Mouse (Mus musculus) left cerebral cortex, postnatal 10 days (tissue): ENCODE measurements around the gene Foxk1. TPM values are rescaled to one million over a fixed set of nuclear protein-coding genes. Genes with fewer than 3 reads are reported as not detected.

Experiments used
- DNase-seq, 2 experiments: peaks; one replicate each; pipeline ENCODE4 v3.0.0; 2021 to 2022; ENCODE audit warnings: low spot score in 2 of 2, mixed read lengths in 1 of 2; ENCODE audit errors: extremely low spot score in 1 of 2
- intact Hi-C: fragments of 180-260 bp; cut with DNase I; formaldehyde crosslinking; loops from one replicate; pipeline ENCODE4 v1.15.1; 2025
- total RNA-seq, 2 experiments: library from RNA; stranded (reverse); gene quantifications; 2 replicates each; pipeline ENCODE4 v1.2.3; 2021

The Foxk1 gene
- total RNA-seq, 2 experiments from 2014 or later = 38.2 to 40.0 TPM

GRCm38 (mm10) chr5:142461942-142462640 is 60.8 kb downstream of the Foxk1 start:
- no peak for DNase-seq
- intact Hi-C loops = no loop called here

GRCm38 (mm10) chr5:142462641-142462948 is 61.3 kb downstream of the Foxk1 start:
- no peak for DNase-seq
- intact Hi-C loops = no loop called here

- intact Hi-C loops = no loop called here
- no peak for DNase-seq
Measured at GRCm38 (mm10) chr5:142463011-142463410, 61.7 kb downstream of the Foxk1 start.

- DNase-seq = peak; percentile 92 to 97
- intact Hi-C loops = no loop called here
Measured at GRCm38 (mm10) chr5:142463461-142464454, 62.5 kb downstream of the Foxk1 start, which contains the start of gene Ap5z1. TSS of gene Ap5z1 (plus strand) at chr5:142463944.

DNA sequence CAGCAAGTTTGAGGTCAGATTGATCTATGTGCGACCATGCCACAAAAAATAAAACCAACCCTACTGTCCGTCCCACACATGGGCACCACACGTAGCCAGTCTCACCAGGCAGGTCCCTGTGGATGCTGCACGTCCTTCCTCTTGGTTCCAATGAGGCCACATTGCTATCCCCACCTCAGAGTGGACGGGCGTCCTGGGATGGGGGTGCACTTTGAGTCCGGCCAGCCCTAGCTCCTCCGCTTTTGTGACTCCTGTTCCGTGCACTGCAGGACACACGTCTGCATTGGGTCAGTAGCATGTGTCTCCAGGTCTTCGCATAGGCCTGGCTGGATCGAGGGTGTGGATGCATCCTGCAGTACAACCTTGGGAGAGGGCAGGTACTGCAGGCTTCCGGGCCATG is 67.1 kb downstream of the Foxk1 start:
- no peak for DNase-seq
- intact Hi-C loops = no loop called here

- intact Hi-C loops = no loop called here
Measured at GRCm38 (mm10) chr5:142469796-142470195, 68.5 kb downstream of the Foxk1 start.

GRCm38 (mm10) chr5:142473696-142474095 is 72.4 kb downstream of the Foxk1 start:
- intact Hi-C loops = no loop called here
- peak in 1 of 2 experiments; percentile 80 for DNase-seq

More at GRCm38 (mm10) chr5:142469796-142470195, 68.5 kb downstream of the Foxk1 start:
- DNase-seq = no peak

DNA sequence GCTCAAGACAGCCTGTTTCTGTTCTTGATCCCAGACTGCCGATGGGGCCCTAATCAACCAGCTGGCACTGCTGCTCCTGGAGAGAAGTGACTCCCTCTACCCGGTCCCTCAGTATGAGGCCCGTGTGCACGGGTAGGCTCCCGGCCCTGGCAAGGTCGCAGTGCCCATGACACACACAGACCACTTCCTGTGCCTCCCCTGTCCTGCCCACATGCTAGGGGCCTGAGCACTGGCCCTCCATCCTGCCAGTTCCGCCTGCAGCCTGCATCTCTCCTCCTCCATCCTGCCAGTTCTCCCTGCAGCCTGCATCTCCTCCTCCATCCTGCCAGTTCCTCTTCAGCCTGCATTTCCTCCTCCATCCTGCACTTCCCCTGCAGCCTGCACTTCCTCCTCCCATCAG is 74.4 kb downstream of the Foxk1 start:
- intact Hi-C loops = loop anchor here (5.0 kb wide), 1 partner anchor 77 kb away; the partner anchor contains the start of gene Radil
- DNase-seq = no peak

DNA sequence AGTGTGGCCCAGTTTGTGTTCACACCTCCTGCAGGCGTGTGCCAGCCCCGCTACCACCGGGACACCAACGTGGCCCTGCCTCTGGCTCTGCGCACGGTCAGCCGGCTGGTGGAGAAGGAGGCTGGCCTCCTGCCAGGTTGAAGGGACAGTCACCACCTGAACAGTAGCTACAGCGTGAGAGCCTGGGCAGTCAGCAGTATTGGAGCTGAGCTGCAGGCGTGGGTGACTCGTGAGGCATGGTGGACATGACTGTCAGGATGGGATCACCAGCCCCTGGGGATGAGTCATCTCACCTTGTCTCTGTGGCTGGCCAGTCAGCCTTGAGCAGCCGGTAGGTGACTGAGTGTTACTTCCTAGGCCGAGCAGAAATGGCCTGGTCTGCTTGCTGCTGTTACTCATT is 76.0 kb downstream of the Foxk1 start:
- DNase-seq = no peak
- intact Hi-C loops = loop anchor here (5.0 kb wide), 1 partner anchor 75 kb away; the partner anchor contains the start of gene Radil

GRCm38 (mm10) chr5:142477866-142478615 is 76.7 kb downstream of the Foxk1 start:
- DNase-seq = no peak
- intact Hi-C loops = loop anchor here (5.0 kb wide), 1 partner anchor 74 kb away; the partner anchor contains the start of gene Radil

- peak; percentile 80 to 89 for DNase-seq
- intact Hi-C loops = loop anchor here (5.0 kb wide), 1 partner anchor 73 kb away; the partner anchor contains the start of gene Radil
Measured at GRCm38 (mm10) chr5:142478829-142479435, 77.6 kb downstream of the Foxk1 start.

GRCm38 (mm10) chr5:142482512-142482911 is 81.2 kb downstream of the Foxk1 start:
- no peak for DNase-seq
- intact Hi-C loops = no loop called here

GRCm38 (mm10) chr5:142483581-142483980 is 82.3 kb downstream of the Foxk1 start:
- intact Hi-C loops = no loop called here
- DNase-seq = no peak

GRCm38 (mm10) chr5:142486654-142487053 is 85.4 kb downstream of the Foxk1 start:
- intact Hi-C loops = no loop called here

GRCm38 (mm10) chr5:142489955-142490707 is 88.8 kb downstream of the Foxk1 start:
- DNase-seq = no peak
- intact Hi-C loops = loop anchor here (10.0 kb wide), 1 partner anchor 225 kb away; no protein-coding TSS in a partner anchor

More at GRCm38 (mm10) chr5:142486654-142487053, 85.4 kb downstream of the Foxk1 start:
- DNase-seq = no peak

- DNase-seq = no peak
Measured at GRCm38 (mm10) chr5:142493307-142493706, 92.0 kb downstream of the Foxk1 start.

DNA sequence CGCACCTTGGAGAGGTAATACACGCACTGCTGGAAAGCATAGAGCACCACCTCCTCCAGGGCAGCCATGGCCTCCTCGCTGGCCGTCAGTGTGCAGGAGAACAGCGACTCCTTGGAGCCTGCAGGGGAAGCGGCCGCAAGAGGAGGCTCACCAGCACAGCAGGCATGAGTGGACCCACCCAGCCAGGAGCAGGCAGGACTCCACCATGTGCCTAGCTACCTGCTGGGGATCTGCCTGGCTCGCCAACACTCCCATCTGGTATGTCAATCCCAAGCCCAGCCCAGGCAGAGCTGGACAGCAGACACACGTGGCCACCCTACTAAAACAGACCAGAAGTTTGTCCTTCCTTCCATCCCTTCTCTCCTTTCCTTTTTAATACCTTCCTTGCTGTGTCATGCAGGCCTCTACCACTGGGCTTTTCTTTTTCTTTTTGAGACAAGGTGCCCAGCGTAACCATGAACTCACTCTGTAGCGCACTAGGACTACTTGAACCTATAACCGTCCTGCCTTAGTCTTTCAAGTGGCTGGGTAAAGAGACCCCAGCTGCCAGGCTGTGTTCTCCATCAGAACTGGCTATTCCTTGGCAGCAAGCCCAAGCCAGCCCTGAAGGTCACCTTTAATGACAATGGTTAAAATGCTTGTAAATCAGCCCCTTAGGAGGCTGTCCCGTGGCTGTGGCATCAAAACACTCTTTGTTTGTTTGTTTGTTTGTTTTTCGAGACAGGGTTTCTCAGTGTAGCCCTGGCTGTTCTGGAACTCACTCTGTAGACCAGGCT is 94.2 kb downstream of the Foxk1 start:
- intact Hi-C loops = loop anchor here (5.0 to 10.0 kb wide), 2 partner anchors 127 to 219 kb away; no protein-coding TSS in a partner anchor

More at GRCm38 (mm10) chr5:142493307-142493706, 92.0 kb downstream of the Foxk1 start:
- intact Hi-C loops = loop anchor here (10.0 kb wide), 1 partner anchor 221 kb away; no protein-coding TSS in a partner anchor

More for the DNA sequence above, 94.2 kb downstream of the Foxk1 start:
- no peak for DNase-seq
